Mouse (Mus musculus): ENCODE results near the gene Kdm8. TPM values are rescaled to one million over a fixed set of nuclear protein-coding genes. Genes with fewer than 3 reads are reported as not detected.
A peak's percentile ranks its signal among the peaks of the same experiment; 100 is the strongest.

The Kdm8 gene
- polyA plus RNA-seq, 3 experiments from 2014 or later, result 2.4 to 7.3 (median 4.5) TPM

- no peak for ATAC-seq
Measured at GRCm38 (mm10) chr7:125462200-125462599, 17.7 kb downstream of the Kdm8 start.

- ATAC-seq, result no peak
Measured at GRCm38 (mm10) chr7:125469937-125470336, 25.5 kb downstream of the Kdm8 start.

DNA sequence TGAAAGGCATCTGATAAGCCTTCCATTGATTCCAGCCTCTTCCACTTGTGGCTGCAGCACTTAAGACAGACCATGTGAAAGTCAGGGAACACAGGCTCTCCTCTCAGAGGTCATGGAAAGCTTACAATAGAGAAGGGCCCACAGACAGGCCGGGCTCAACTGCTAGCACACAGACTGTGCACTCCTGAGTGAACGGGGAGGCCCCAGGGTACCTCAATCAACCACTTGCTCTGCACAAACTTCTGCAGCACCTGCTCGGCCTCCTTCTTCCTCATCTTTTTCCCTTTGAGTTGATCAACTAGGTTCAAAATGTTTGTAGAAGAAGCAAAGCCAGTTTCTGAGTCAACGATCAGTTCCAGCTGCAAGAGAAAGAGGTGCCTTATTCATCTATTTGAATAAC, 26.4 kb downstream of the Kdm8 start:
- no peak for ATAC-seq

GRCm38 (mm10) chr7:125471991-125472741, 27.7 kb downstream of the Kdm8 start:
- ATAC-seq, result peak; percentile 62

GRCm38 (mm10) chr7:125474535-125474934, 30.1 kb downstream of the Kdm8 start:
- peak; percentile 67 for ATAC-seq

- no peak for ATAC-seq
Measured at GRCm38 (mm10) chr7:125475601-125476251, 31.2 kb downstream of the Kdm8 start.

GRCm38 (mm10) chr7:125478391-125478984, 34.0 kb downstream of the Kdm8 start:
- no peak for ATAC-seq

DNA sequence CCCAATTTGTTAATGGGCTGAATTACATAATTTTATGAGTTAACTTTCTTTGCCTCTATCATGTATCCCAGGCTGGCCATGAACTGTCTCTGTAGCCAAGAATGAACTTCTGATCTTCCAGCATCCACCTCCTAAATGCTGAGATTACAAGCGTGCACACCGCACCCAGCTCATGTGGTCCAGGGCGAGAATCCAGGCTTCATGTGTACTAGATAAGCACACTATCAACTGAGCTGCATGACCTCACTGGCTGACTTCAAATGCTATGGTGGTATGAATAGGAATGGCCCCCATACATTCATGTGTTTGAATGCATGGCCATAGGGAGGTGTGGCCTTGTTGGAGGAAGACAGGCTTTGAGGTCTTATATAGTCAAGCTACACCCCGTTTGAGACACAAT, 36.0 kb downstream of the Kdm8 start:
- no peak for ATAC-seq

- ATAC-seq, result no peak
Measured at GRCm38 (mm10) chr7:125482339-125482738, 37.9 kb downstream of the Kdm8 start.

DNA sequence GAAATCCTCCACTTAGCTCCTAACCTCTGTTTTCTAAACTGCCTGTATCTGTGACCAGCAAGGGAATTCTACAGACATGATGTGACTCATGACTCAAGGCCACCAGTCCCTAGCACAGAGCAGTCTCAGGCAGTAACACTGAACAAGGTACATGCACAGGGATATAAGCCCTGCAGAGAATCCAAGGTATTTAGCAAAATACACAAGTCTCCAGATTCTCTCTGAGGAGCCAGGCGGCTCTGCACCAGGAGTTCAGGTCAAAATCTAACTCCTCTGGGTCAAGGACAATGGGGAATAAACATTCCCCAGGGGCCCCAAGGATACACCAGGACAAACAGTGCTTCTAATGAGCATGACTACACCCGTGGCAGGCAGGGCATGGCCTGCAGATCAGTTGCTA, 38.4 kb downstream of the Kdm8 start:
- ATAC-seq, result no peak

DNA sequence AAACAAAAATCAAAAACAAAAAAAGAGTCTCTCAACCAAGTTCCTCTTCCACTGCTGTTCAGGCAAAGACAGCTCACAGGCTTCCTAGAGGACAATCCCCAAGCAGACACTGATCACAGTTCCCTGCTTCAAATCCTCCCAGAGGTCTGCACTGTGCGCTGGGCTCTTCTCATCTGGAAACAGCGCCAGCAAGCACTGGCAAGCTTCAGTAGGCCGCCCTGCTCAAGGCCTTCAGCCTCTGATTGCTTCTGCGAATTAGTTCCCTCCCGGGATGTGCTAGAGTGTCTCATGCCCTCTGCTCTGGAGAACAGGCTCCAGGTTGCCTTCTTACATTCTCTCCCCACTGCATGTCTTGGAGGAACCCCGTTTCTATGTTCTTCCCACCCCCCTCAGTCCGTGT, 40.3 kb downstream of the Kdm8 start:
- ATAC-seq, result no peak

DNA sequence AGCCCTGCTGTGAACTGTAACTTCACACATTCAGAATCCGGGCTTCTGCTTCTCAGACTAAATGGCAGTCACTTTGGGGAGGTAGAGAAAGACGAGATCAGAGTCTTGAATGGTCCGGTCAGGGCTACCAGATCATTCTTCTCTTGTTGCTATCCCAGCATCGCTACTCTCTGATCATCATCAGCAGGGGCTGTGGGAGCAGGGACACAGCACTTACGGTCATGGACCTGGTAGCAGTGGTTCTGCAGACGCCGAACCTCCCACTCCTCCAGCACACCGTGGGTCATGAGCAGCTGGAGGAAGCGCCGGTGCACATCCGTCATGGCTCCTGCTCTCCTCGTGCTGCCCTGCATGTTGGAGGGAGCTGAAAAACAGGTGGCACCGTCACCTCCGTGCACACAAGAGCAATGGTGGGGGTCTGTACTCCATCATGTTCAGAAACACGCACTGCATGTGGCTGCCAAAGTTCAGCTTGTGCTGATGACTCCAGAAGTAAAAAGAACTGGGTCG, 41.7 kb downstream of the Kdm8 start:
- ATAC-seq, result no peak

DNA sequence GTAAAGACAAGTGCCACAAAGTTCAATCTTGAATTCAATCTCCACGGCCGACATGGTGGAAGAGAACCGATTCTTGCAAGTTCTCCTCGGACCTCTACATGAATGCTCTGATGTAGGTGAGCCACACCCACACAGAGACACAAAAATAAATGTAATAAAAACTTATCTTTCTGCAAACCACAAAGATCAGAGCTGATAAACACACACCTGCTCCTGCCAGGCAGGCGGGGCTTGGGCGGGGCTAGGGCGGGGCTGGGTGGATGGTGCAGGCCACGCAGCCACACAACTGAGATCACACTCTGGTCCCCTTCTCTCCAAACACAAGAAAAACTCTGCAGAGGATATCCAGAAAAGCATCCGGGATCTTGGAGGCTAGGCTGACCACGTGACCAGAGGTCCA, 42.6 kb downstream of the Kdm8 start:
- peak; percentile 12 for ATAC-seq

DNA sequence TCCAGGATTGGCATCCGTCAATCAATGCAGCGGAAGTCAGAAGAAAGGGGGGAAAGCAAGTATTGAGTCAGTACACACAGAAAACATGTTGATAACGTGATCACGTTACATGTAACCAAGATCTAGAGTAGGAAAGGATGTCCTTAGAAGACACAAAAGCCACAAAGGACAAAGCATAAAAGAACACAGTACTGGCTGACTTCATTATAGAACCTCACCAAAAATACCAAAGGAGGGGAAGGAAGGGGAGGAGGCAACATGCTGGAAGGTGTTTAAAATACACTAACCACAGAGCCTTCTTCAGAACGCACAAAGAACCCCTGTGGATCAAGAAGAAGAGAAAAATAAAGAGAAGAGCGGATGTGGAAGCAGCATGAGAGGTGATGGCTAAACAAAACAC, 44.2 kb downstream of the Kdm8 start:
- peak; percentile 57 for ATAC-seq

- ATAC-seq, result no peak
Measured at GRCm38 (mm10) chr7:125489636-125490035, 45.2 kb downstream of the Kdm8 start.

DNA sequence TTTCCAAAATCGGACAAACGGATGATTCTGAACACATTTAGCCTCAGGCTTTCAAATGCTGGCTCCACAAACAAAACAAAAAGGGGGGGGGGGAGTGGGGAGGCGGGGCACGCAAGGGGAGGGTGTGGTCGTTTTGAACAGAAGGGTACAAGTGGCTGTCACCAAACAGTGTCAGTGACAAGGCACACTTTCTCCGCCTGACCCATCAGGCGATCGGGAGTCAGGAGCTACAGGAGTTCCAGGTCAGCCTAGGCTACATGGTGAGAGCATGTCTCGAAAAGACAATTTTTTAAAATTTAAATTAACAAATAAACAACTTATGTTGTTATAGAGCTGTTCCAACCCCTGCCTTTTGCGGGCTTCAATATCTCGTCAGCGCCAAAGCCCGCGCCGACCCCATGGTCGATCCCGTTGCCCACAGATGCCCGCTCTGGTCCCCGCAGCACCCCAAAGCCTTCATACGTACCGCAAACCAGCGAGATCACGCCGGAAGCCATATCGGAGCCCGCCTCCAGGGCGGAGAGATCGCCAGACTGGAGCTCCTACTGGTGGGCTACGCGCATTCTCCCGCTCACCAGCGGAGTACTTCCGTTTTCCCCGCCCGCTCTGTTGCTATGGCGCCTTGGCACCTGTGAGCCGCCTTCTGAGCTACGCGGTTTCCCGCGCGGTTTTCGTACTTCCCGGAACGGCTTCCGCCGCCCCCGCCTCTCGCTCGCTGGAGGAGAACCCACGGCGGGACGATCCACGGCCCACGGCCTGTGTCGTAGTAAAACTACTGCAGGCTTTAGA, 46.7 kb downstream of the Kdm8 start, which contains the start of gene Nsmce1:
Gene Nsmce1 (minus strand): TSS at position 650 of the 789 bp plus-strand sequence.
- peak; percentile 79 for ATAC-seq

DNA sequence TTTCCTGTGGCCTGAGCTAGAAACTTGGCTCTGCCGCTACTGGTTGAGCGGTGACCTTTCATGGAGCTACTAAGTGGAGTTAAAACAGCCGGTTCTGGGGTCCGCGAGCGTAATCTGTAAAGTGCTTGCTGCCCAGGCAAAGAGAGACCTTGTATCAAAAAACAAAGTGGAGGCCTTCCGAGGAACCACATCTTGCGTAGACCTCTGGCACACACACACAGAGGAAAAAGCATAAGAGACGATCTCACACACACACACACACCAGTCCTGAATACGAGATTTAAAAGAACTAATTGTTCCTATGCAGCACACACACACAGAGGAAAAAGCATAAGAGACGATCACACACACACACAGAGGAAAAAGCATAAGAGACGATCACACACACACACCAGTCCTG, 47.3 kb downstream of the Kdm8 start:
- no peak for ATAC-seq

- no peak for ATAC-seq
Measured at GRCm38 (mm10) chr7:125492551-125492950, 48.1 kb downstream of the Kdm8 start.

GRCm38 (mm10) chr7:125495864-125496440, 51.5 kb downstream of the Kdm8 start:
- ATAC-seq, result no peak

- no peak for ATAC-seq
Measured at GRCm38 (mm10) chr7:125499927-125500868, 55.7 kb downstream of the Kdm8 start.

DNA sequence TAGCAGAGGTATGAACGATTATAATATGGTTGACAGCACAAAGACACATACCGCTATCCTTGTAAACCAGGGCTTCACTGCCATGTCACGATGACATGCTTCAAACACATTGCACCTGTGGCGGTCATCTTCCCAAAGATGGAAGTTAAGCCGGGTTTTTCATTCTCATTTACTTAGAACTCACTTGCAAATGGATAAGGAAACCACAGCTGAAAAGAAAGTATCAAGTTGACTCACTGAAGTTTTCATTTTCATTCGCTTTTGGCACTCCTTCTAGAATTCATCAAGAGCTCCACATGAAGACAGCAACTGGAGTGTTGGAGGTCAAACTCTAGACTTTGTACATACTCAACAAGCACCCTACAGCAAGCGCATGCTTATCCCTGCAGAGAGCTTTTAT, 56.4 kb downstream of the Kdm8 start:
- ATAC-seq, result no peak
